Mouse (Mus musculus): ENCODE results near the gene Olfr539. TPM values are rescaled to one million over a fixed set of nuclear protein-coding genes. Genes with fewer than 3 reads are reported as not detected.
A peak's percentile ranks its signal among the peaks of the same experiment; 100 is the strongest.
"Not testable (repeated sequence)": the region's sequence is repeated elsewhere in the genome, so short reads cannot be mapped to it uniquely, and the experiment has no call there.

Olfr539 gene
- polyA plus RNA-seq (2011; ENCODE audit: insufficient read depth, insufficient read length, low read depth, missing spikeins) = 0.17 and 0.48 TPM in 2 replicates

DNA sequence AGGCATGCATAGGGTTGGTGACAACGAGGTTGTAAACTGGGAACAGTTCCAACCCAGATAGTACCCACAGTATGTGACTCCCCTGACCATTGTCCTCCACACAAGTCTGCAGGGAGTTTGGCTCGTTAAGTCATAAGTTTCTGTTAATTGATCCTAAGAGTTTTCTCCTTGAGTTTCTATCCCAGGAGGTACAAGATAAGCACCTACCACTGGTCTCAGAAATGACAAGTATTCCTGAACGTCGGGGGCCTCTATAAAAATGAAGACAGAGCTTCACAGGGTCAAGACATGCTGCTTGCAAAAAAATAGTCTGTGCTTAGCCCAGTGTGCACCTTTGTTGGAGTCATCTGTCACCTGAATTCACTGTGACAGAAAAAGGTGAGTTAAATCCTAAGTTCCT, at the start of gene Olfr539:
Olfr539 (plus strand) TSS at position 301 of the 400 bp plus-strand sequence.
- Histone ChIP-seq H3K4me3 (ENCODE audit: low read depth, low read length) (no peak within 1 kb of the TSS), H3K27me3 (ENCODE audit: control insufficient read depth, insufficient read depth, low read length, poor library complexity, severe bottlenecking) (no peaks in the 10 kb centered on the region), H3K9ac (ENCODE audit: low read depth, poor library complexity, severe bottlenecking) (no peak within 1 kb of the TSS), H3K9me3 (replicated peaks; ENCODE audit: control insufficient read depth, insufficient read depth, low read length, poor library complexity, severe bottlenecking) (no peaks in the 10 kb centered on the region), H3K36me3 (ENCODE audit: control insufficient read depth, insufficient read depth, low read length, poor library complexity, severe bottlenecking) (no peaks in the 10 kb centered on the region), H3K27ac (ENCODE audit: insufficient read depth, low read length) (no peak within 1 kb of the TSS), H3K4me1 (ENCODE audit: control insufficient read depth, insufficient read depth, low read length) (no peaks in the 10 kb centered on the region)
- no peak for TF ChIP-seq EP300 (IDR thresholded peaks at IDR 0.05; ENCODE audit: insufficient read depth, low read depth, low read length)

DNA sequence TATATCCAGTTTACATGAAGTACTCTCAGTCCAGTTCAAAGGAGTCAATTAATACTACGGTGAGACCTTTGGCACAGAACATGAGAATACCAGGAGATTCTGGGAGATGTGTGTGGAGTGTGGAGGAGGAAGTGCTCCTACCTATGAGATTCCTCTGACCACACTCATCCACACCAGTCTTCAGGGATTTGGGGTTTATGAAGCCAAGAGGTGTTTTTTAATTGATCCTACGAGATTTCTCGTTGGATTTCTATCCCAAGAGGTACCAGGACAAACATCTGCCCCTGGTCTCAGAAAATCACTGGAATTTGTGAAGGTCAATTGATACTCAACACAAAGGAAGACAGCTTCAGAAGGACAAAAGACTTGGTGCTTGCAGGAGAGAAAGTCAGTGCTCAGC, 31.1 kb upstream of the Olfr539 start, which contains the start of gene Olfr61:
Olfr61 (plus strand) TSS at position 301 of the 400 bp plus-strand sequence.
- not testable (repeated sequence) for H3K27me3 ChIP-seq (ENCODE audit: control insufficient read depth, insufficient read depth, low read length, poor library complexity, severe bottlenecking); H3K4me1 ChIP-seq (ENCODE audit: control insufficient read depth, insufficient read depth, low read length); H3K36me3 ChIP-seq (ENCODE audit: control insufficient read depth, insufficient read depth, low read length, poor library complexity, severe bottlenecking); H3K9ac ChIP-seq (ENCODE audit: low read depth, poor library complexity, severe bottlenecking); H3K9me3 ChIP-seq (replicated peaks; ENCODE audit: control insufficient read depth, insufficient read depth, low read length, poor library complexity, severe bottlenecking); H3K4me3 ChIP-seq (ENCODE audit: low read depth, low read length); H3K27ac ChIP-seq (ENCODE audit: insufficient read depth, low read length)

DNA sequence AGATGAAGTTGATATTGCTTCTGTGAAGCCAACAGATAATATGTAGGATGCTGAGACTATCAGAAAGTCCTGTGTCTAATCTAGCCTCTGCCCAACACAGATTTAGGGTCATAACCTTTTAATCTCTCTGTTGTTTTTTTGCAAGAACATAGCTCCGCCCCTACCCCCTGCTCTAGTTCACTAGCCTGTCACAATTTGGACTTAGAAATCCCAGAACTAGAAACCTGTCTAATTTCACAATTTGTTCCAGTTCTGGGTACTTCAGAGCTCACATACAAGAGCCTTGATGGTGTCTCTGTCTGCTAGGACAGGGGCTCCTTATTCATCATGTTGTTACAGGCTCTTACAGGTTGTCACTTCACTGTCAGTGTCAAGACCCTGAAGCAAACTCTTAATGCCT, 29.2 kb upstream of the Olfr539 start:
- Histone ChIP-seq H3K4me1 (ENCODE audit: control insufficient read depth, insufficient read depth, low read length) (no peaks in the 10 kb centered on the region), H3K9me3 (replicated peaks; ENCODE audit: control insufficient read depth, insufficient read depth, low read length, poor library complexity, severe bottlenecking) (no peaks in the 10 kb centered on the region), H3K27ac (ENCODE audit: insufficient read depth, low read length) (no peak overlapping the region), H3K27me3 (ENCODE audit: control insufficient read depth, insufficient read depth, low read length, poor library complexity, severe bottlenecking) (no peaks in the 10 kb centered on the region), H3K4me3 (ENCODE audit: low read depth, low read length) (no peak overlapping the region), H3K9ac (ENCODE audit: low read depth, poor library complexity, severe bottlenecking) (no peak overlapping the region), H3K36me3 (ENCODE audit: control insufficient read depth, insufficient read depth, low read length, poor library complexity, severe bottlenecking) (no peaks in the 10 kb centered on the region)
- no peak for TF ChIP-seq CTCF (IDR thresholded peaks at IDR 0.05; ENCODE audit: low read depth, low read length)
- no peak for TF ChIP-seq POLR2A (IDR thresholded peaks at IDR 0.05; ENCODE audit: insufficient read depth, low read length)
- no peak for TF ChIP-seq EP300 (IDR thresholded peaks at IDR 0.05; ENCODE audit: insufficient read depth, low read depth, low read length)

DNA sequence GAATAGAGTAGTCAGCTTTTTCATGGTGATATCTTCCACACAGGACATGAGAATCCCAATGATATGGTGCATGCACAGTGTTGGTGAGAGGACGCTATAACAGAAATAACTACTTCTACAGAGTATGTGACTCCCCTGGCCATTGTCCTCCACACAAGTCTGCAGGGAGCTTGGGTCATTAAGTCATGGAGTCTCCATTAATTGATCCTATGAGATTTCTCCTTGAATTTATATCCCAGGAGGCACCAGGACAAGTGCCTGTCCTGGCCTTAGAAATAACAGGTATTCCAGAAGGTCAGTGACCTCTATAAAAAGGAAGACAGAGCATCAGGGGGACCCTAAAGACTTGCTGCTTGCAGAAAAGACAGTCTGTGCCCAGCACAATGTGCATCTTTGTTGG, 13.6 kb upstream of the Olfr539 start, which contains the start of gene Olfr53:
Olfr53 (plus strand) TSS at position 301 of the 400 bp plus-strand sequence.
- TF ChIP-seq CTCF (IDR thresholded peaks at IDR 0.05; ENCODE audit: low read depth, low read length) = no peak
- TF ChIP-seq POLR2A (IDR thresholded peaks at IDR 0.05; ENCODE audit: insufficient read depth, low read length) = no peak
- TF ChIP-seq EP300 (IDR thresholded peaks at IDR 0.05; ENCODE audit: insufficient read depth, low read depth, low read length) = no peak
- Histone ChIP-seq H3K27ac (ENCODE audit: insufficient read depth, low read length) (no peak within 1 kb of the TSS), H3K4me1 (ENCODE audit: control insufficient read depth, insufficient read depth, low read length) (no peaks in the 10 kb centered on the region), H3K36me3 (ENCODE audit: control insufficient read depth, insufficient read depth, low read length, poor library complexity, severe bottlenecking) (no peaks in the 10 kb centered on the region), H3K27me3 (ENCODE audit: control insufficient read depth, insufficient read depth, low read length, poor library complexity, severe bottlenecking) (no peaks in the 10 kb centered on the region), H3K9me3 (replicated peaks; ENCODE audit: control insufficient read depth, insufficient read depth, low read length, poor library complexity, severe bottlenecking) (no peaks in the 10 kb centered on the region), H3K4me3 (ENCODE audit: low read depth, low read length) (no peak within 1 kb of the TSS), H3K9ac (ENCODE audit: low read depth, poor library complexity, severe bottlenecking) (no peak within 1 kb of the TSS)

DNA sequence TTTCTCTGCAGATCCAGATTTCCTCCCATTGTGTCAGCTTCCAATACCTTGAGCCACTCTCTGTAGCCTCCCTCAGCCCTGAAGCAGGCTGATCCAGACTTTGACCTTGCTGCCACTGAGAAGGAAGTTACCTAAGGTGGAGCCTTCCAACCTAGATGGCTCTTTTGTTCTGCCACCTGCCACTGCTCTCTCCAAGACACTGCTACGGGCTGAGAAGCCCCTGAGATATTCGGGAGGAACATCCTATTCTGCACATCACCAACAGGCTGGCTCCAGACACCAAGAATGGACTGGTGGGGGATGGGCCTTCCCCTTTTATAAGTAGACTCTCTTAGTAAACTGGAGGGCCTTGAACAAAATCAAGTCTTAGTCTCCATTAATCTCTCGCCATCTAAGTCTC, 11.0 kb downstream of the Olfr539 start:
- not testable (repeated sequence) for H3K36me3 ChIP-seq (ENCODE audit: control insufficient read depth, insufficient read depth, low read length, poor library complexity, severe bottlenecking); H3K4me1 ChIP-seq (ENCODE audit: control insufficient read depth, insufficient read depth, low read length); H3K27ac ChIP-seq (ENCODE audit: insufficient read depth, low read length); H3K9me3 ChIP-seq (replicated peaks; ENCODE audit: control insufficient read depth, insufficient read depth, low read length, poor library complexity, severe bottlenecking); H3K9ac ChIP-seq (ENCODE audit: low read depth, poor library complexity, severe bottlenecking); H3K4me3 ChIP-seq (ENCODE audit: low read depth, low read length); H3K27me3 ChIP-seq (ENCODE audit: control insufficient read depth, insufficient read depth, low read length, poor library complexity, severe bottlenecking)
- peak; percentile 80 for TF ChIP-seq EP300 (IDR thresholded peaks at IDR 0.05; ENCODE audit: insufficient read depth, low read depth, low read length)

DNA sequence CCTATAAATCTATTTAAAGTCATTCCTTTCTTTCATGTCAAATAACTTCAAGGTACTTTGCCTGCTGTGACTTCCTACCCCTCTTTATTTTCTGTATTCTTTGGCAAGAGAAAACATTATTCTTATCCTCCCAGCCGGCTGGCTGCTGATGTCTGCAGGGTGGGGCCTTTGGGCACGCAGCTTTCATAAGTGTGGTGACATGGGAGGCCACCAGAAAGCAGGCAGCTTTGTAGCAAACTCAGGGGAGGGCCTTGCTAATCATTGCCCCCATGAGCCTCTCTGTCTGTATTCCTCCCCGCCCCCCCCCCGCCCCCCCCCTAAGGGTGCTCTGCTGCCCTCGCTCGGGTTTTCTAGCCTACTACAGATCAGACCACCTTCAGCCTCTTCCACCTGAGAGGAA, 16.1 kb downstream of the Olfr539 start:
- Histone ChIP-seq H3K9ac (ENCODE audit: low read depth, poor library complexity, severe bottlenecking) (no peak overlapping the region), H3K27me3 (ENCODE audit: control insufficient read depth, insufficient read depth, low read length, poor library complexity, severe bottlenecking) (no peaks in the 10 kb centered on the region), H3K36me3 (ENCODE audit: control insufficient read depth, insufficient read depth, low read length, poor library complexity, severe bottlenecking) (no peaks in the 10 kb centered on the region), H3K4me1 (ENCODE audit: control insufficient read depth, insufficient read depth, low read length) (peaks cover 2% of the 10 kb centered on the region), H3K27ac (ENCODE audit: insufficient read depth, low read length) (no peak overlapping the region), H3K9me3 (replicated peaks; ENCODE audit: control insufficient read depth, insufficient read depth, low read length, poor library complexity, severe bottlenecking) (peaks cover 2% of the 10 kb centered on the region), H3K4me3 (ENCODE audit: low read depth, low read length) (no peak overlapping the region)
- TF ChIP-seq CTCF (IDR thresholded peaks at IDR 0.05; ENCODE audit: low read depth, low read length) (no peak), POLR2A (IDR thresholded peaks at IDR 0.05; ENCODE audit: insufficient read depth, low read length) (no peak), EP300 (IDR thresholded peaks at IDR 0.05; ENCODE audit: insufficient read depth, low read depth, low read length) (no peak)

DNA sequence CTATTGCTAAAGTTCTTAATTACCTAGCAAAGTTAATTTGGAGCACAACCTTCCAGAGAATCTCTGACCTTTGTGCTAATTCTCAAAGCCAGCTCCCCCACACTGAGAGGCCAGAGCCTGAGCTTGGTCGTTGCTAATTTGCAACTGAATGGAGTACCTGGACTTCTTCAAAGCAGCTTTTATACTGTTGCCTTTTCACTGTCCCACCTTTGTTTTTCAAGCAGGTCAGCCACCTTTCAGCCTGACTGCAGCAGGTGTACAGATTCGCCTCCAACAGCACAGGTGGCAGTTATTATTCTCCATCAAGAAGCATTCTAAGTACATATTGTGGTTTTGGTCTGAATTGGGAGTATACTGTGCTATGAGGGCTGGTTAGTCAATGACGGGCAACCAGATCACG, 19.9 kb downstream of the Olfr539 start:
- not testable (repeated sequence) for H3K9ac ChIP-seq (ENCODE audit: low read depth, poor library complexity, severe bottlenecking); H3K4me1 ChIP-seq (ENCODE audit: control insufficient read depth, insufficient read depth, low read length); H3K27me3 ChIP-seq (ENCODE audit: control insufficient read depth, insufficient read depth, low read length, poor library complexity, severe bottlenecking); H3K4me3 ChIP-seq (ENCODE audit: low read depth, low read length); H3K9me3 ChIP-seq (replicated peaks; ENCODE audit: control insufficient read depth, insufficient read depth, low read length, poor library complexity, severe bottlenecking); H3K27ac ChIP-seq (ENCODE audit: insufficient read depth, low read length); H3K36me3 ChIP-seq (ENCODE audit: control insufficient read depth, insufficient read depth, low read length, poor library complexity, severe bottlenecking)

Data from ES-Bruce4 (cell line).